Mouse (Mus musculus) hematopoietic stem cell, adult 5-6 weeks (primary cell): ENCODE results near the gene Ccdc78. TPM values are rescaled to one million over a fixed set of nuclear protein-coding genes. Genes with fewer than 3 reads are reported as not detected.

Source experiments
- ATAC-seq, 2 experiments: fragments of 125-278 bp in 1 of 2; replicated peaks in 1 of 2; 2 replicates each; pipeline ENCODE4 v1.8.0; 2016 to 2017; ENCODE audit warnings: inconsistent platforms in 2 of 2, mild to moderate bottlenecking in 2 of 2, moderate number of reproducible peaks in 2 of 2, low read depth in 1 of 2, moderate TSS enrichment in 1 of 2; ENCODE audit not compliant: low FRiP score in 2 of 2, poor library complexity in 2 of 2, severe bottlenecking in 2 of 2, insufficient read depth in 1 of 2, low TSS enrichment in 1 of 2
- total RNA-seq: library from RNA; stranded (forward); fragments of 172-1452, 232-1000 nt; gene quantifications from 2 replicates; pipeline ENCODE4 v1.2.3, GENCODE M21; 2017

The Ccdc78 gene
- total RNA-seq, 1 experiment from 2014 or later = not detected

- ATAC-seq = no peak
Observed at GRCm38 (mm10) chr17:25837533-25837932, 51.2 kb downstream of the Ccdc78 start.

GRCm38 (mm10) chr17:25838904-25839303, 52.5 kb downstream of the Ccdc78 start:
- no peak for ATAC-seq

GRCm38 (mm10) chr17:25839455-25840235, 53.3 kb downstream of the Ccdc78 start:
- no peak for ATAC-seq

Other genes with a start within 250 kb of the Ccdc78 start
- not detected in 2 replicates for gene Sox8, start 215.9 kb upstream of the Ccdc78 start, total RNA-seq
- gene Lmf1, start 207.5 kb upstream of the Ccdc78 start, total RNA-seq = 6.7 and 12.1 TPM in 2 replicates
- gene Gng13, start 69.4 kb upstream of the Ccdc78 start, total RNA-seq = not detected in 2 replicates
- 11.9 and 12.8 TPM in 2 replicates for gene Chtf18, start 59.2 kb upstream of the Ccdc78 start, total RNA-seq
- gene Rpusd1, start 58.9 kb upstream of the Ccdc78 start, total RNA-seq = 1.8 and 4.6 TPM in 2 replicates
- not detected in 2 replicates for gene Mslnl, start 50.5 kb upstream of the Ccdc78 start, total RNA-seq
- gene Msln, start 32.2 kb upstream of the Ccdc78 start, total RNA-seq = not detected in 2 replicates
- gene Narfl, start 12.8 kb upstream of the Ccdc78 start, total RNA-seq = 13.4 and 21.5 TPM in 2 replicates
- gene Haghl, start 907 bp upstream of the Ccdc78 start, total RNA-seq = 18.6 and 42.3 TPM in 2 replicates
- gene Fam173a, start 6.3 kb downstream of the Ccdc78 start, total RNA-seq = 21.1 and 33.3 TPM in 2 replicates
- gene AC134908.4, start 9.1 kb downstream of the Ccdc78 start, total RNA-seq = not detected in 2 replicates
- gene Metrn, start 10.6 kb downstream of the Ccdc78 start, total RNA-seq = 24.9 and 26.5 TPM in 2 replicates
- gene Fbxl16, start 22.5 kb downstream of the Ccdc78 start, total RNA-seq = 0.06 TPM in 1 of 2 replicates, not detected in the other
- gene Wdr24, start 37.0 kb downstream of the Ccdc78 start, total RNA-seq = 16.5 and 17.6 TPM in 2 replicates
- gene Jmjd8, start 42.3 kb downstream of the Ccdc78 start, total RNA-seq = 23.2 and 25.3 TPM in 2 replicates
- 79.5 and 84.8 TPM in 2 replicates for gene Stub1, start 46.8 kb downstream of the Ccdc78 start, total RNA-seq
- not detected in 2 replicates for gene Rhbdl1, start 50.7 kb downstream of the Ccdc78 start, total RNA-seq
- 1.4 TPM in 1 of 2 replicates, not detected in the other for gene Gm20683, start 55.2 kb downstream of the Ccdc78 start, total RNA-seq
- gene Rhot2, start 58.3 kb downstream of the Ccdc78 start, total RNA-seq = 24.6 and 27.1 TPM in 2 replicates
- 13.0 and 13.6 TPM in 2 replicates for gene Wdr90, start 74.9 kb downstream of the Ccdc78 start, total RNA-seq
- 7.3 and 13.5 TPM in 2 replicates for gene Mcrip2, start 82.2 kb downstream of the Ccdc78 start, total RNA-seq
- 20.1 and 35.2 TPM in 2 replicates for gene Mettl26, start 88.5 kb downstream of the Ccdc78 start, total RNA-seq
- 0.79 and 1.1 TPM in 2 replicates for gene Wfikkn1, start 94.3 kb downstream of the Ccdc78 start, total RNA-seq
- 12.3 and 17.1 TPM in 2 replicates for gene Rab40c, start 133.1 kb downstream of the Ccdc78 start, total RNA-seq
- 33.8 and 47.5 TPM in 2 replicates for gene Pigq, start 158.4 kb downstream of the Ccdc78 start, total RNA-seq
- not detected in 2 replicates for gene Nhlrc4, start 158.4 kb downstream of the Ccdc78 start, total RNA-seq
- gene A930017K11Rik, start 166.0 kb downstream of the Ccdc78 start, total RNA-seq = not detected in 2 replicates
- gene Capn15, start 199.2 kb downstream of the Ccdc78 start, total RNA-seq = 3.3 and 8.1 TPM in 2 replicates